Mouse (Mus musculus) thymus, postnatal 4 days (tissue): ENCODE measurements at regions not wholly inside any gene's neighbourhood (a gene's known extent, or its start where the extent isn't known, plus 50 kb on each side); places are given as distances from the start of the nearest gene placed in this dataset.

Experiments
- DNase-seq: peaks from one replicate; pipeline ENCODE4 v3.0.0; 2021

- no peak for DNase-seq
Measured at GRCm38 (mm10) chr13:114680379-114680733, 137.7 kb upstream of the Mocs2 start.

- no peak for DNase-seq
Measured at GRCm38 (mm10) chr13:114681196-114681595, 136.8 kb upstream of the Mocs2 start.

DNA sequence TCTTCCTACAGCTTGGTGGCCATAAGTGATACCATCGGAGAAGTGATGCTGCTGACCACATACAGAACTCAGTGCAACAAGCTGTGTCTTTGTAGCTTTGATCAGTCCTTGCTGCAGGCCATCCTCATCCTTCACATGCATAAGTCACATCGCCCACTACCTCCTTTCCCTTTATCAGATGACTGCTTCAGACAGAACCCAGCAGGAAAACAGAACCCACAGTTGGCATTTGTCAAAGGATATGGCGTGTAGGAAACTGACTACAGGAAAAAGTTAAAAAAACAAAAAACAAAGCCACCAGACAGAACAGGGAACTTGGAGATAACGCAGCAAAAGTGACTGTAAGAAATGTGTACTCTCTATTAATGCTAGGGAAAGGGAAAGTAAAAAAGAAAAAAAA is 136.1 kb upstream of the Mocs2 start:
- no peak for DNase-seq

- DNase-seq: no peak
Measured at GRCm38 (mm10) chr13:114682891-114683290, 135.1 kb upstream of the Mocs2 start.

GRCm38 (mm10) chr13:114684298-114684697 is 133.7 kb upstream of the Mocs2 start:
- no peak for DNase-seq

DNA sequence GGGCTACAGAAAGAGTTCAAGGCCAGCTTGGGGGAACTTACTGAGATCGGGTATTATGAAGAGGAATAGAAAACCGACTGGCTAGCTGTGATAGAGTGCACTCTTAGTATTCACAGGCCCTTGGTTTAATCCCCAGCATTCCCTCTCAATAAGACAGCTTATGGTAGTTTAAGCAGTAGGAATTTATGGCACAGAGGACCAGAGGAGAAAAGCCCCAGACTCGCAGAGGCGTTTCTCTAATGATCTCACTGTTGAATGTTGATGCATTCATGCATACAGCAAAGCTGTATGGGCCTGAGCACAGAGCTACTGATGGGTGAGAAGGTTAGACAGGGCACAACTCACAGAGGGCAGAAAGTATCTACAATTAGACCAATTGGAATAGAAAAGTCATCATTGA is 132.7 kb upstream of the Mocs2 start:
- no peak for DNase-seq

DNA sequence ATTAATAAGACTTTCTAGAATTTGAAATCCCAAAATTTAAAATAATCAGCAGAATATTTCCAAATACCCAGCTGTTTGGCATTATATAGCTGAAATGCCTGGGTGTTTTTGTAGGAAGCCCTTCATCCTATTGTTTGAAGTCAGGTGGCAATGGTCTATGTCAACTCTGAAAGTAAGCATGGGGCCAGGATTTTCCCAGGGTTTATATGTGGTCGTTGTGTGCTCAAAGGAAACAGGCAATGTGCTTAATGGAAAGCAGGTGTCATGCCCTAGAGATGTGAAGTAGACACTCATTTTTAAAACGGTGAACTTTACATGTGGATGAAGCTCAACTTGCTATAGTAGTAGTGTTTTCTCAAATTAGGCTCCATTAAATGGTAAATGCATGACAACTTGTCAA is 105.4 kb upstream of the Mocs2 start:
- DNase-seq: no peak

- DNase-seq: no peak
Measured at GRCm38 (mm10) chr13:114719771-114720170, 98.3 kb upstream of the Mocs2 start.

DNA sequence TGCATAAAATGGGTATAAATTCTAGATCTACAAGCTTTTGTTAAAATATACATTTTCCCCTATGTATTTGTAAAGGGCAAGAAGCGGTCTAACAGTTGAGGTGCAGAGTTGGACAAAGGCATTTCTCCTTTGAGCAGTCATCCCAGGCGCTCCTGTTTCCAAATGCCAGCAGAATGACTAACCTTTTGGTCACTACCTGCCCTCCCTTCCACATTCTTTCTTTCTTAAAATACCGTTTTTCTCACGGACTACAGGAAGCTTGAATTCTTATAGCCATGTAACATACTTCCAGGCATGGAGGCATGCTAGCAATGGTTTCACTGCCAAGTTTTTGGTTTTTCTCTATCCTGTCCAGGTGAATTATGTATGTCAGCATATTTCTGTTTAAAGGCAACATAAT is 91.2 kb upstream of the Mocs2 start:
- DNase-seq: no peak

DNA sequence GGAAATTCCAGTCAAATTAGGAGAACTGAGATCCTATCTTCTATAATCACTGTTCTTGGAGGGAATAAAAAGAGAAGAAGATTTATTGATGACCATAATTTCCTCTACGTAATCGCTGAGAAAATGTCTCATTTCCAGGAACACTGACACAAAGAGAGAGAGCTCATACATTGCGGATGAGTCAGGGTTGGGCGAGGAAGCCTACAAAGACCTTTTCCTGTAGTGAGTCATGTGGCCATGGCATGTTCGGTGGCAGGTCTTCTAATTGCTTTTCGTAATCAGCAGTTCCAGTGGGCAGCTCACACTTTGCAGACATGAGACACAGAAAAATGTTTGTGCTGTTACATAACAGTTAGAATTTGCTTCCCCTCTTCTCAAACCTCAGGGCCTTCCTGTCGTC is 83.0 kb upstream of the Mocs2 start:
- no peak for DNase-seq

GRCm38 (mm10) chr13:114736066-114736465 is 82.0 kb upstream of the Mocs2 start:
- DNase-seq: no peak

DNA sequence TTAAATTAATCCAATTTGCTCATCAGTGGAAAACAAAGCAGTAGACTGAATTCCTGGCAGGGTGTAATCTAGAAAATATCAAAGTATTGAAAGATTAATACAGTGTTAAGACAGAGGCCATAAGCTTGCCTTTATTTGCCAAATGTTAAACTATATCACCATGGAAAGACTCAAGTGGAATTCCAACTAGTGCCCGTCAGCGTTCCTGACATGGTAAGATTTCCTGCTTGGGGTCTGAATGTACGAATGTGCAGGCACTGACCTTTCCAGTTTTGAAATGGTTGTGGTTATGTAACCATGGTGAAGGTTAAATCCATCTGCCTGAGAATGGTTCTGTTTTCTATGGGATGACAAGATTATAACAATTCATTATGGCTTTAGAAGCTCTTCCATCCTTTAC is 75.5 kb upstream of the Mocs2 start:
- no peak for DNase-seq

DNA sequence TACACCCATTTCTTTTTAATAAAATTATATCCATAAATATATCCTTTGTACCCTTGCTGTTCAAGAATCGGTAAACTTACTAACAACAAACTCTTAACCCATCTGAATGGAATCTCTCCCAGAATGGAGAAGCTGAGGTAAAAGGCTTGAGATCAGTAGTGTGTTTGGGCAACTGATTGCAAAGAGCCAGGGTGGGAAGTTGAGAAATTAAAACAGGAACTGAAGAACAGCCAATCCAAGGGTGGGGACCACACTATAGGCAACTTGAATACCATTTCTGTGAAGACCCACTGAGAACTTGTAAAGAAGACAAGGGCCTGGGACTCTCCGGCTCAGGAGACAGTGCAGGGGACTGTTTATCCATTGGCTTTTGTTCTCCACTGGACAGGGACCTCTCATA is 72.2 kb upstream of the Mocs2 start:
- no peak for DNase-seq

GRCm38 (mm10) chr13:114757459-114757858 is 60.6 kb upstream of the Mocs2 start:
- DNase-seq: peak; percentile 13

- DNase-seq: no peak
Measured at GRCm38 (mm10) chr13:114759886-114760285, 58.1 kb upstream of the Mocs2 start.

GRCm38 (mm10) chr13:114760901-114761300 is 57.1 kb upstream of the Mocs2 start:
- DNase-seq: no peak
